Mouse (Mus musculus) ES-E14 (cell line): ENCODE results near the gene Zfp523. TPM values are rescaled to one million over a fixed set of nuclear protein-coding genes. Genes with fewer than 3 reads are reported as not detected.
A peak's percentile ranks its signal among the peaks of the same experiment; 100 is the strongest.

Source experiments
- DNase-seq: peaks from one replicate; pipeline ENCODE4 v3.0.0-alpha.2; 2013; ENCODE audit warnings: low read depth, low spot score
- H3K27ac ChIP-seq: 2 replicates; pipeline ENCODE4 v1.5.1; 2012; ENCODE audit warnings: low read depth, mild to moderate bottlenecking, low read length, moderate library complexity, mixed read lengths; ENCODE audit not compliant: poor library complexity, insufficient read depth, severe bottlenecking
- H3K36me3 ChIP-seq: 2 replicates; pipeline ENCODE4 v1.6.1; 2012; ENCODE audit warnings: mild to moderate bottlenecking, low read length, moderate library complexity, mixed read lengths; ENCODE audit not compliant: control insufficient read depth, poor library complexity, insufficient read depth, severe bottlenecking
- H3K4me1 ChIP-seq, 2 experiments: fragments of 150-350 bp in 1 of 2; sonication (generic) in 1 of 2; 2 replicates each; pipeline ENCODE4 v1.6.1; 2012; ENCODE audit warnings: low read length in 2 of 2, mild to moderate bottlenecking in 1 of 2, mixed read lengths in 1 of 2; ENCODE audit not compliant: control insufficient read depth in 2 of 2, insufficient read depth in 2 of 2, poor library complexity in 1 of 2
- H3K4me3 ChIP-seq, 2 experiments: fragments of 150-350 bp in 1 of 2; sonication (generic) in 1 of 2; 2 replicates each; pipeline ENCODE4 v1.5.1; 2012; ENCODE audit warnings: low read length in 2 of 2, low read depth in 1 of 2, mild to moderate bottlenecking in 1 of 2, mixed read lengths in 1 of 2; ENCODE audit not compliant: insufficient read depth in 1 of 2, poor library complexity in 1 of 2, severe bottlenecking in 1 of 2
- H3K9ac ChIP-seq: 2 replicates; pipeline ENCODE4 v1.6.1; 2012; ENCODE audit warnings: low read depth, mild to moderate bottlenecking, low read length, mixed read lengths; ENCODE audit not compliant: poor library complexity, insufficient read depth, severe bottlenecking
- H3K9me3 ChIP-seq: fragments of 150-350 bp; sonication (generic); 2 replicates; pipeline ENCODE4 v1.6.1; 2012; ENCODE audit warnings: low read depth, mild to moderate bottlenecking, low read length; ENCODE audit not compliant: control insufficient read depth, insufficient read depth
- CHD2 ChIP-seq: IDR thresholded peaks from 2 replicates; pipeline ENCODE4 v1.6.1; 2014; ENCODE audit warnings: mild to moderate bottlenecking, low read depth, low read length, inconsistent platforms
- HCFC1 ChIP-seq: IDR thresholded peaks from 2 replicates; pipeline ENCODE4 v1.6.1; 2012; ENCODE audit warnings: low read length, inconsistent platforms, borderline replicate concordance; ENCODE audit not compliant: insufficient read depth
- MAFK ChIP-seq: IDR thresholded peaks from 2 replicates; pipeline ENCODE4 v1.6.1; 2014; ENCODE audit warnings: mild to moderate bottlenecking, low read depth, low read length, inconsistent platforms; ENCODE audit not compliant: insufficient read depth
- ZC3H11A ChIP-seq: IDR thresholded peaks from 2 replicates; pipeline ENCODE4 v1.6.1; 2012; ENCODE audit warnings: low read depth, mild to moderate bottlenecking, inconsistent platforms, low read length, borderline replicate concordance
- ZNF384 ChIP-seq: IDR thresholded peaks from 2 replicates; pipeline ENCODE4 v1.6.1; 2012; ENCODE audit warnings: low read depth, low read length, inconsistent platforms
- in situ Hi-C, 2 experiments: fragments of 600-800 bp; cut with MboI; formaldehyde crosslinking; loops; one replicate each; pipeline ENCODE4 v1.15.1; 2025; ENCODE audit warnings: low sequenced_read_pairs in 2 of 2, inconsistent platforms in 1 of 2; ENCODE audit not compliant: unreplicated experiment in 2 of 2
- total RNA-seq: library from RNA; depleted of rRNA; stranded (reverse); fragments of 300-350 nt; gene quantifications from 2 replicates; pipeline ENCODE4 v1.2.3, GENCODE M21; 2012

Gene Zfp523
- total RNA-seq, 1 experiment: 11.4 TPM

DNA sequence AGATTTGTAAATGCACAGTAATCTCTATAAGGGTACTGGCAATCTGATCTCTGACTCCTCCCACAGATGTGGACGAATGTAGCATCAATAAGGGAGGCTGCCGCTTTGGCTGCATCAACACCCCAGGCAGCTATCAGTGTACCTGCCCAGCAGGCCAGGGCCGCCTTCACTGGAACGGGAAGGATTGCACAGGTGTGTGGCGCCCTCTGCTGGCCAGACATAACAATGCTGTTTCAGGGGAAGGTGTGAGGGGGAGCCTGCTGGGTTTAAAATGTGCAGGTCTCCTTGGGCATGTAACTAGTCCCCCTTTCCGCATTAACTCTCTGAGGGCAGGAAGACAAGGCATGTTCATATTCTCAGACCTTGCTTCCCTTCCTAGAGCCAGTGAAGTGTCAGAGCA is 13.3 kb upstream of the Zfp523 start:
- Histone ChIP-seq H3K27ac (no peak overlapping the region), H3K4me1 (peaks cover 0 to 8% of the 10 kb centered on the region in 2 experiments; a peak in 1 of 4 replicates), H3K36me3 (peaks cover 11% of the 10 kb centered on the region; the same call in 1 of the 2 replicates), H3K4me3 (no peak overlapping the region), H3K9ac (no peak overlapping the region), H3K9me3 (no peaks in the 10 kb centered on the region)
- DNase-seq: peak; percentile 69
- TF ChIP-seq HCFC1 (no peak), ZNF384 (no peak), MAFK (no peak), ZC3H11A (peak; percentile 86), CHD2 (no peak)
- in situ Hi-C loops: loop anchor here (5.0 to 10.0 kb wide), 2 partner anchors 59 to 71 kb away; no protein-coding TSS in a partner anchor

DNA sequence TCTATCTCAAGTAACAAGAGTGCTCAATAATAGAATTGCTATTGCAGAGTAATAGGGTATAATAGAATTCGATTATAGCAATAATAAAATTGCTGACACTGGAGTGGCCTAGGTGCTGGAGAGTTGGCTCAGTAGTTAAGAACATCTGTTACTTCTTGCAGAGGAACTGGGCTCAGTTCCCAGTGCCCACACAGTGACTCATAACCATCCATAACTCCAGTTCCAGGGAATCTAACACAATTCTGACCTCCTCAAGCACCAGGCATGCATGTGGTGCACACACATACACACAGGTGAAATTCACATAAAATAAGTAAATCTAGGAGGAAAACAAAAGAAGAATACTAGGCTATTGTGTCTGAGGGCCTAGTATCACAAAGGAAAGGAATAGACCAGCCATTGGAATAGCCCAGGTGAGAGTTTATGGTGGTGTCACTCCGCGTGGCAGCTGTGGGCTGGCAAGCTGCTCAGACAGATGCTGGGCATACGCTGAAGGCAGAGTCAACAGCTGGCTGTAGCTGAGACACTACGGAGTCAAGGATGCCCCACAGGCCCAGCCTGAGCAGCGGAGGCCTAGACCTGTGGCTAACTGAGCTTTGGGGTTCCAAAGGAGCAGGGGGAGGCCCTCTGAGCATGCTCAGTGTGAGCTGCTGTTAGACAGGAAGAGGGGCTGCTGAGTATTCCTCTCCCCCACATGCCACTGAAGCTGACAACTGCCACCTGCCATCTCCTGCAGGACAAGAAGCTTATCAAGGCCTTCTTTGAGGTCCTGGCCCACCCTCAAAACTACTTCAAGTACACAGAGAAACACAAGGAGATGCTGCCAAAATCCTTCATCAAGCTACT is 6.2 kb upstream of the Zfp523 start:
- Histone ChIP-seq H3K27ac (no peak overlapping the region), H3K36me3 (peaks cover 4% of the 10 kb centered on the region; the same call in 1 of the 2 replicates), H3K4me1 (peaks cover 6 to 13% of the 10 kb centered on the region in 2 experiments; a peak in 3 of 4 replicates), H3K4me3 (no peak overlapping the region), H3K9ac (no peak overlapping the region), H3K9me3 (no peaks in the 10 kb centered on the region)
- in situ Hi-C loops: no loop called here
- TF ChIP-seq CHD2 (no peak), HCFC1 (no peak), ZC3H11A (no peak), ZNF384 (no peak), MAFK (no peak)
- no peak for DNase-seq

- no peak for DNase-seq
- Histone ChIP-seq H3K9ac (no peak overlapping the region), H3K4me1 (peaks cover 6 to 18% of the 10 kb centered on the region in 2 experiments; a peak in 3 of 4 replicates), H3K4me3 (no peak overlapping the region), H3K9me3 (no peaks in the 10 kb centered on the region), H3K27ac (no peak overlapping the region), H3K36me3 (peaks cover 4% of the 10 kb centered on the region; the same call in 1 of the 2 replicates)
- no peak for TF ChIP-seq HCFC1
- TF ChIP-seq CHD2: no peak
- no peak for TF ChIP-seq ZC3H11A
- in situ Hi-C loops: no loop called here
These were observed 4.2 kb upstream of the Zfp523 start for GRCm38 (mm10) chr17:28172690-28173089.

GRCm38 (mm10) chr17:28177540-28178046 is 664 bp downstream of the Zfp523 start:
- TF ChIP-seq ZC3H11A (no peak), CHD2 (no peak)
- H3K36me3 ChIP-seq: no peaks in the 10 kb centered on the region
- peak overlapping the region; percentile 78 to 86 for H3K4me3 ChIP-seq
- H3K27ac ChIP-seq: peak overlapping the region; percentile 13
- H3K9me3 ChIP-seq: no peaks in the 10 kb centered on the region
- in situ Hi-C loops: no loop called here
- peak overlapping the region; percentile 83 for H3K9ac ChIP-seq
- peaks cover 10 to 40% of the 10 kb centered on the region in 2 experiments for H3K4me1 ChIP-seq
- DNase-seq: peak; percentile 56
